Mouse (Mus musculus): ENCODE measurements around the gene Rptor. TPM values are rescaled to one million over a fixed set of nuclear protein-coding genes. Genes with fewer than 3 reads are reported as not detected.

The Rptor gene
- total RNA-seq, 2 experiments from 2014 or later, result 64.2 to 70.0 TPM

GRCm38 (mm10) chr11:119814035-119814558 lies 211.4 kb downstream of the Rptor start:
- Histone ChIP-seq H3K27ac (no peak overlapping the region), H3K4me3 (no peak overlapping the region)
- DNase-seq (ENCODE audit: extremely low spot score in 1 of 2, low spot score in 2 of 2), result no peak
- intact Hi-C loops (cut with DNase I), result no loop called here
- TF ChIP-seq CTCF (IDR thresholded peaks at IDR 0.05), result no peak

GRCm38 (mm10) chr11:119816798-119817361 lies 214.2 kb downstream of the Rptor start:
- TF ChIP-seq CTCF (IDR thresholded peaks at IDR 0.05), result no peak
- intact Hi-C loops (cut with DNase I), result no loop called here
- DNase-seq (ENCODE audit: extremely low spot score in 1 of 2, low spot score in 2 of 2), result no peak
- Histone ChIP-seq H3K4me3 (no peak overlapping the region), H3K27ac (no peak overlapping the region)

- intact Hi-C loops (cut with DNase I), result no loop called here
- Histone ChIP-seq H3K27ac (no peak overlapping the region), H3K4me3 (no peak overlapping the region)
- no peak for DNase-seq (ENCODE audit: extremely low spot score in 1 of 2, low spot score in 2 of 2)
- no peak for TF ChIP-seq CTCF (IDR thresholded peaks at IDR 0.05)
These were observed 214.7 kb downstream of the Rptor start for GRCm38 (mm10) chr11:119817362-119817837.

- TF ChIP-seq CTCF (IDR thresholded peaks at IDR 0.05), result no peak
- intact Hi-C loops (cut with DNase I), result no loop called here
- Histone ChIP-seq H3K4me3 (no peak overlapping the region), H3K27ac (no peak overlapping the region)
- DNase-seq (ENCODE audit: extremely low spot score in 1 of 2, low spot score in 2 of 2), result no peak
These were observed 215.2 kb downstream of the Rptor start for GRCm38 (mm10) chr11:119817898-119818297.

GRCm38 (mm10) chr11:119821514-119821913 lies 218.8 kb downstream of the Rptor start:
- no peak for TF ChIP-seq CTCF (IDR thresholded peaks at IDR 0.05)
- no peak for DNase-seq (ENCODE audit: extremely low spot score in 1 of 2, low spot score in 2 of 2)
- Histone ChIP-seq H3K4me3 (no peak overlapping the region), H3K27ac (no peak overlapping the region)
- intact Hi-C loops (cut with DNase I), result no loop called here

- DNase-seq (ENCODE audit: extremely low spot score in 1 of 2, low spot score in 2 of 2), result no peak
- no peak; the same call in 1 of the 2 replicates for TF ChIP-seq CTCF (IDR thresholded peaks at IDR 0.05)
- intact Hi-C loops (cut with DNase I), result no loop called here
- H3K4me3 ChIP-seq, result no peak overlapping the region
- no peak overlapping the region for H3K27ac ChIP-seq
These were observed 221.5 kb downstream of the Rptor start for GRCm38 (mm10) chr11:119824072-119824649.

GRCm38 (mm10) chr11:119825783-119826182 lies 223.1 kb downstream of the Rptor start:
- intact Hi-C loops (cut with DNase I), result no loop called here
- H3K4me3 ChIP-seq, result no peak overlapping the region
- no peak for DNase-seq (ENCODE audit: extremely low spot score in 1 of 2, low spot score in 2 of 2)
- no peak for TF ChIP-seq CTCF (IDR thresholded peaks at IDR 0.05)
- H3K27ac ChIP-seq, result no peak overlapping the region

GRCm38 (mm10) chr11:119826239-119826638 lies 223.5 kb downstream of the Rptor start:
- intact Hi-C loops (cut with DNase I), result no loop called here

GRCm38 (mm10) chr11:119829116-119829515 lies 226.4 kb downstream of the Rptor start:
- no peak overlapping the region for H3K4me3 ChIP-seq
- intact Hi-C loops (cut with DNase I), result no loop called here
- TF ChIP-seq CTCF (IDR thresholded peaks at IDR 0.05), result no peak
- no peak overlapping the region for H3K27ac ChIP-seq
- DNase-seq (ENCODE audit: extremely low spot score in 1 of 2, low spot score in 2 of 2), result no peak

More at GRCm38 (mm10) chr11:119826239-119826638, 223.5 kb downstream of the Rptor start:
- Histone ChIP-seq H3K4me3 (no peak overlapping the region), H3K27ac (no peak overlapping the region)
- no peak for TF ChIP-seq CTCF (IDR thresholded peaks at IDR 0.05)
- no peak for DNase-seq (ENCODE audit: extremely low spot score in 1 of 2, low spot score in 2 of 2)

GRCm38 (mm10) chr11:119831682-119832081 lies 229.0 kb downstream of the Rptor start:
- Histone ChIP-seq H3K4me3 (no peak overlapping the region), H3K27ac (no peak overlapping the region)
- intact Hi-C loops (cut with DNase I), result no loop called here
- TF ChIP-seq CTCF (IDR thresholded peaks at IDR 0.05), result no peak
- DNase-seq (ENCODE audit: extremely low spot score in 1 of 2, low spot score in 2 of 2), result no peak

- Histone ChIP-seq H3K4me3 (no peak overlapping the region), H3K27ac (no peak overlapping the region)
- TF ChIP-seq CTCF (IDR thresholded peaks at IDR 0.05), result no peak
- DNase-seq (ENCODE audit: extremely low spot score in 1 of 2, low spot score in 2 of 2), result no peak
- intact Hi-C loops (cut with DNase I), result no loop called here
These were observed 230.6 kb downstream of the Rptor start for GRCm38 (mm10) chr11:119833311-119833710.

GRCm38 (mm10) chr11:119833877-119834804 lies 231.4 kb downstream of the Rptor start:
- intact Hi-C loops (cut with DNase I), result no loop called here
- no peak overlapping the region for H3K27ac ChIP-seq
- DNase-seq (ENCODE audit: extremely low spot score in 1 of 2, low spot score in 2 of 2), result no peak
- no peak overlapping the region for H3K4me3 ChIP-seq
- no peak for TF ChIP-seq CTCF (IDR thresholded peaks at IDR 0.05)
